Mouse (Mus musculus): ENCODE results near the gene Paip2b. TPM values are rescaled to one million over a fixed set of nuclear protein-coding genes. Genes with fewer than 3 reads are reported as not detected.
A peak's percentile ranks its signal among the peaks of the same experiment; 100 is the strongest.

The Paip2b gene
- total RNA-seq, 1 experiment, result 57.8 TPM

DNA sequence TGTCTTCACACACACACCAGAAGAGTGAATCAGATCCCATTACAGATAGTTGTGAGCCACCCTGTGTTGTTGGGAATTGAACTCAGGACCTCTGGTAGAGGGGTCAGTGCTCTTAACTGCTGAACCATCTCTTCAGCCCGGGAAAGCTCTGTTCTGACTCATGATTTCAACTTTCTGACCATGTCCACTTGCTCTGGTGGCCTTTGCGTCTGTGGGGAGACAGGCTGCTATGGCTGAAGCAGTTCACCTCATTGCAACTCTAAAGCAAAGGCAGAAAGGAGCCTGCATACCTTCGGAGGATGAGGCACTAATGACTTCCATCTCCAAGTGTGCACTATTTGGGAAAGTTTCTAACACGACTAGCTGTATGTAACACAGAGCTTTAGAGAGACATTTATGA, 34.9 kb upstream of the Paip2b start:
- H3K9ac ChIP-seq (ENCODE audit: insufficient read depth, low read depth, low read length, poor library complexity, severe bottlenecking), result no peak overlapping the region
- H3K4me1 ChIP-seq (ENCODE audit: control insufficient read depth in 2 of 2, insufficient read depth in 2 of 2, low read length in 2 of 2, poor library complexity in 1 of 2), result peaks cover 2 to 3% of the 10 kb centered on the region in 2 experiments; a peak in 2 of 4 replicates
- peak overlapping the region in 1 of 2 experiments; percentile 95; a peak in 2 of 4 replicates for H3K4me3 ChIP-seq (ENCODE audit: insufficient read depth in 1 of 2, low read depth in 1 of 2, low read length in 2 of 2, poor library complexity in 1 of 2, severe bottlenecking in 1 of 2)
- no peak overlapping the region for H3K27ac ChIP-seq (ENCODE audit: insufficient read depth, low read depth, low read length, poor library complexity, severe bottlenecking)
- H3K9me3 ChIP-seq (ENCODE audit: control insufficient read depth, insufficient read depth, low read depth, low read length), result no peaks in the 10 kb centered on the region
- no peak for TF ChIP-seq HCFC1 (IDR thresholded peaks at IDR 0.05; ENCODE audit: borderline replicate concordance, insufficient read depth, low read length)
- no peak for TF ChIP-seq CHD2 (IDR thresholded peaks at IDR 0.05; ENCODE audit: low read depth, low read length)
- TF ChIP-seq MAFK (IDR thresholded peaks at IDR 0.05; ENCODE audit: insufficient read depth, low read depth, low read length), result no peak
- no peak for TF ChIP-seq ZC3H11A (IDR thresholded peaks at IDR 0.05; ENCODE audit: borderline replicate concordance, low read depth, low read length)
- TF ChIP-seq ZNF384 (IDR thresholded peaks at IDR 0.05; ENCODE audit: low read depth, low read length), result no peak
- H3K36me3 ChIP-seq (ENCODE audit: control insufficient read depth, insufficient read depth, low read length, poor library complexity, severe bottlenecking), result no peaks in the 10 kb centered on the region
- DNase-seq (ENCODE audit: low read depth, low spot score), result no peak
- in situ Hi-C loops (cut with MboI; ENCODE audit: low sequenced_read_pairs in 2 of 2, unreplicated experiment in 2 of 2), result no loop called here

DNA sequence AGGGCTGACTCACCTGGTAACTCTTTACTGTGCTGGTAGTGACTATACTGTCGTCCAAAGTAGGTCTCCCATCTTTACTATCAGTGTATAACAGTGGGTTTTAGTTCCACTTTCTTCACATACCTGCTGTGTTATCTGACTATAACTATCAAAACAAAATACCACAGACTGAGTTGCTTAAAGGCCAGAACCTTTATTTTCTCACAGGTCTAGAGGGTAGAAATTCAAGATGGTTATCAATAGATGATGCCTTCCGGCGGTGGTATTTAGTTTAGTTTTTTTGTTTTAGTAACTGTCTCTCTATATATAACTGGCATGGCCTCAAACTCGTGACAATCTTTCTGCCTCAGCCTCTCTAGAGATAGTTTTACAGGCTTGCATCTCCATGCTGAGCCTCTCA, 32.0 kb upstream of the Paip2b start:
- H3K9ac ChIP-seq (ENCODE audit: insufficient read depth, low read depth, low read length, poor library complexity, severe bottlenecking), result no peak overlapping the region
- in situ Hi-C loops (cut with MboI; ENCODE audit: low sequenced_read_pairs in 2 of 2, unreplicated experiment in 2 of 2), result no loop called here
- peaks cover 2 to 3% of the 10 kb centered on the region in 2 experiments; a peak in 2 of 4 replicates for H3K4me1 ChIP-seq (ENCODE audit: control insufficient read depth in 2 of 2, insufficient read depth in 2 of 2, low read length in 2 of 2, poor library complexity in 1 of 2)
- H3K4me3 ChIP-seq (ENCODE audit: insufficient read depth in 1 of 2, low read depth in 1 of 2, low read length in 2 of 2, poor library complexity in 1 of 2, severe bottlenecking in 1 of 2), result no peak overlapping the region
- H3K9me3 ChIP-seq (ENCODE audit: control insufficient read depth, insufficient read depth, low read depth, low read length), result no peaks in the 10 kb centered on the region
- no peaks in the 10 kb centered on the region for H3K36me3 ChIP-seq (ENCODE audit: control insufficient read depth, insufficient read depth, low read length, poor library complexity, severe bottlenecking)
- TF ChIP-seq HCFC1 (IDR thresholded peaks at IDR 0.05; ENCODE audit: borderline replicate concordance, insufficient read depth, low read length) (no peak), ZC3H11A (IDR thresholded peaks at IDR 0.05; ENCODE audit: borderline replicate concordance, low read depth, low read length) (no peak), CHD2 (IDR thresholded peaks at IDR 0.05; ENCODE audit: low read depth, low read length) (no peak), MAFK (IDR thresholded peaks at IDR 0.05; ENCODE audit: insufficient read depth, low read depth, low read length) (no peak), ZNF384 (IDR thresholded peaks at IDR 0.05; ENCODE audit: low read depth, low read length) (no peak)
- DNase-seq (ENCODE audit: low read depth, low spot score), result no peak
- H3K27ac ChIP-seq (ENCODE audit: insufficient read depth, low read depth, low read length, poor library complexity, severe bottlenecking), result no peak overlapping the region

DNA sequence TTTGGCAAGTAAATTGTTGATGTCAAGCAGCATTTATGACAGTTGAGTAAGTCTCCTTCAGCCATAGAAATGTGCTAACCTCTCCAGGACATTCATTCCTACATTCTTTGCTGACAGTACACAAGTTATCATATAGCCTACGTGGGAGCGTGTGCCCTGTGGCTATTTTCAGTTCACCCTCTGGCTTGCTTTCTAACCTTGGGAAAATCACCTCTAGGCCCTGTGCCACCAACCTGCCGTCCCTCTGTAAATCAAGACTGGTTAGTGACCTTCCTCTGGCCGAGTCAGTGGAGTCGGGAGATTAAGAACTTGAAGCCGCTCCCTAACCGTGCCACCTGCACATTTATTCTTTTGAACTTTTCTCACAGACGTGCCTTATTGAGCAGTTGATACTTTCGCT, 28.5 kb upstream of the Paip2b start:
- Histone ChIP-seq H3K4me3 (ENCODE audit: insufficient read depth in 1 of 2, low read depth in 1 of 2, low read length in 2 of 2, poor library complexity in 1 of 2, severe bottlenecking in 1 of 2) (no peak overlapping the region), H3K4me1 (ENCODE audit: control insufficient read depth in 2 of 2, insufficient read depth in 2 of 2, low read length in 2 of 2, poor library complexity in 1 of 2) (peaks cover 0 to 2% of the 10 kb centered on the region in 2 experiments; a peak in 1 of 4 replicates), H3K36me3 (ENCODE audit: control insufficient read depth, insufficient read depth, low read length, poor library complexity, severe bottlenecking) (no peaks in the 10 kb centered on the region), H3K27ac (ENCODE audit: insufficient read depth, low read depth, low read length, poor library complexity, severe bottlenecking) (no peak overlapping the region), H3K9ac (ENCODE audit: insufficient read depth, low read depth, low read length, poor library complexity, severe bottlenecking) (no peak overlapping the region), H3K9me3 (ENCODE audit: control insufficient read depth, insufficient read depth, low read depth, low read length) (no peaks in the 10 kb centered on the region)
- in situ Hi-C loops (cut with MboI; ENCODE audit: low sequenced_read_pairs in 2 of 2, unreplicated experiment in 2 of 2), result no loop called here
- no peak for DNase-seq (ENCODE audit: low read depth, low spot score)
- TF ChIP-seq MAFK (IDR thresholded peaks at IDR 0.05; ENCODE audit: insufficient read depth, low read depth, low read length), result no peak
- TF ChIP-seq HCFC1 (IDR thresholded peaks at IDR 0.05; ENCODE audit: borderline replicate concordance, insufficient read depth, low read length), result no peak
- TF ChIP-seq CHD2 (IDR thresholded peaks at IDR 0.05; ENCODE audit: low read depth, low read length), result no peak
- TF ChIP-seq ZC3H11A (IDR thresholded peaks at IDR 0.05; ENCODE audit: borderline replicate concordance, low read depth, low read length), result no peak
- TF ChIP-seq ZNF384 (IDR thresholded peaks at IDR 0.05; ENCODE audit: low read depth, low read length), result no peak

DNA sequence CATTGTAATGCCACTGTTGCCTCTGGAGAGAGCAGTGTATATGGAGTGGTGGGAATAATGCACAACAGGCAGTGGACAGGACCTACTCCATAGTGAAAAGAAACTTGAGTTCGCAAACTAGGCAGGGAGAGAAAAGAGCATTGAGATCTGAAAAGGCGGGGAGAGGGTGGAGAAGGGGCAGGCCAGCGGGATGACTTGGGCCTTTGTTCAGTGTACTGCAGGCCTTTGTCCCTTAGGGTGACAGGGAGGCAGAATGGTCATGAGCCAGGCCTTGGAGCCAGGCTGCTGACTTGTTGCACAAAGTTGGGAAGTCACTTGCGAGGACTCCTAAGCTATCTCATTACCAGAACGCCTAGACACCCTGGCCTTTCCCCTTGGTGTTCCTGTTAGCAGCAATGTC, 25.9 kb upstream of the Paip2b start:
- DNase-seq (ENCODE audit: low read depth, low spot score), result no peak
- Histone ChIP-seq H3K4me1 (ENCODE audit: control insufficient read depth in 2 of 2, insufficient read depth in 2 of 2, low read length in 2 of 2, poor library complexity in 1 of 2) (peaks cover 0 to 2% of the 10 kb centered on the region in 2 experiments; a peak in 1 of 4 replicates), H3K9ac (ENCODE audit: insufficient read depth, low read depth, low read length, poor library complexity, severe bottlenecking) (no peak overlapping the region), H3K27ac (ENCODE audit: insufficient read depth, low read depth, low read length, poor library complexity, severe bottlenecking) (no peak overlapping the region), H3K4me3 (ENCODE audit: insufficient read depth in 1 of 2, low read depth in 1 of 2, low read length in 2 of 2, poor library complexity in 1 of 2, severe bottlenecking in 1 of 2) (no peak overlapping the region), H3K9me3 (ENCODE audit: control insufficient read depth, insufficient read depth, low read depth, low read length) (no peaks in the 10 kb centered on the region), H3K36me3 (ENCODE audit: control insufficient read depth, insufficient read depth, low read length, poor library complexity, severe bottlenecking) (no peaks in the 10 kb centered on the region)
- TF ChIP-seq ZC3H11A (IDR thresholded peaks at IDR 0.05; ENCODE audit: borderline replicate concordance, low read depth, low read length), result no peak
- no peak for TF ChIP-seq HCFC1 (IDR thresholded peaks at IDR 0.05; ENCODE audit: borderline replicate concordance, insufficient read depth, low read length)
- no peak for TF ChIP-seq ZNF384 (IDR thresholded peaks at IDR 0.05; ENCODE audit: low read depth, low read length)
- no peak for TF ChIP-seq MAFK (IDR thresholded peaks at IDR 0.05; ENCODE audit: insufficient read depth, low read depth, low read length)
- TF ChIP-seq CHD2 (IDR thresholded peaks at IDR 0.05; ENCODE audit: low read depth, low read length), result no peak
- in situ Hi-C loops (cut with MboI; ENCODE audit: low sequenced_read_pairs in 2 of 2, unreplicated experiment in 2 of 2), result no loop called here

DNA sequence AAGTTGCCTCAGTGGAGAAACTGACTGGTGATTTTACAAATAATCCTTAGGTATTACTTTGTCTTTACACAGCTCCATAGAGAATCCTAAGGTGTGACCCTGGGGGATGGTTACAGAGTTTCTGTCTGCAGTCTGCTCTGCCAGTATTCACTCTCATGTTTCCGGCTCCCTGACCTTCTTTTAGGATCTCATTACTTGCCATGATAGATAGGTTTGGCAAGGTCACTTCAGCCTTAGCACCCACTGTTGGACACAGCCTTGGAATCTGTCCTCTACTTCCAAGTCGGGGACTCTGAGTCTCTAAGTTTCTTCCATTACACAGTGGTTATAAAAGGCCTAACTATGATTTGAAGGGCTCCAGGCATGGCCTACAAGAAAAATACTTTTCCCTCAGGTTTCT, 17.9 kb upstream of the Paip2b start:
- H3K9me3 ChIP-seq (ENCODE audit: control insufficient read depth, insufficient read depth, low read depth, low read length), result no peaks in the 10 kb centered on the region
- no peak overlapping the region for H3K4me3 ChIP-seq (ENCODE audit: insufficient read depth in 1 of 2, low read depth in 1 of 2, low read length in 2 of 2, poor library complexity in 1 of 2, severe bottlenecking in 1 of 2)
- no peak overlapping the region for H3K27ac ChIP-seq (ENCODE audit: insufficient read depth, low read depth, low read length, poor library complexity, severe bottlenecking)
- in situ Hi-C loops (cut with MboI; ENCODE audit: low sequenced_read_pairs in 2 of 2, unreplicated experiment in 2 of 2), result no loop called here
- no peak for DNase-seq (ENCODE audit: low read depth, low spot score)
- 0 out of 4 replicates have a peak, but pooled peaks cover 0 to 2% of the 10 kb centered on the region in 2 experiments for H3K4me1 ChIP-seq (ENCODE audit: control insufficient read depth in 2 of 2, insufficient read depth in 2 of 2, low read length in 2 of 2, poor library complexity in 1 of 2)
- no peaks in the 10 kb centered on the region for H3K36me3 ChIP-seq (ENCODE audit: control insufficient read depth, insufficient read depth, low read length, poor library complexity, severe bottlenecking)
- no peak overlapping the region for H3K9ac ChIP-seq (ENCODE audit: insufficient read depth, low read depth, low read length, poor library complexity, severe bottlenecking)
- TF ChIP-seq MAFK (IDR thresholded peaks at IDR 0.05; ENCODE audit: insufficient read depth, low read depth, low read length) (no peak), HCFC1 (IDR thresholded peaks at IDR 0.05; ENCODE audit: borderline replicate concordance, insufficient read depth, low read length) (no peak), CHD2 (IDR thresholded peaks at IDR 0.05; ENCODE audit: low read depth, low read length) (no peak), ZC3H11A (IDR thresholded peaks at IDR 0.05; ENCODE audit: borderline replicate concordance, low read depth, low read length) (no peak), ZNF384 (IDR thresholded peaks at IDR 0.05; ENCODE audit: low read depth, low read length) (no peak)

Measured in ES-E14 (cell line).